Mouse (Mus musculus) spleen, adult 10 weeks (tissue): ENCODE measurements around the gene Slc43a1. TPM values are rescaled to one million over a fixed set of nuclear protein-coding genes. Genes with fewer than 3 reads are reported as not detected.

Experiments used
- polyA plus RNA-seq: library from polyadenylated mRNA; stranded (reverse); fragments of 350-450 nt; fragmentation: Illumina TruSeq; extraction: RNeasy Lipid Tissue Mini Kit (QIAGEN cat#74804); gene quantifications from one replicate; pipeline ENCODE4 v1.2.3, GENCODE M21; 2015; ENCODE audit warnings: low replicate concordance; ENCODE audit not compliant: insufficient read depth

Slc43a1 gene
- 16.0 TPM for polyA plus RNA-seq

GRCm38 (mm10) chr2:84838593-84838949 lies at the start of gene Slc43a1:
TSS of gene Slc43a1 (plus strand) at chr2:84838850.

DNA sequence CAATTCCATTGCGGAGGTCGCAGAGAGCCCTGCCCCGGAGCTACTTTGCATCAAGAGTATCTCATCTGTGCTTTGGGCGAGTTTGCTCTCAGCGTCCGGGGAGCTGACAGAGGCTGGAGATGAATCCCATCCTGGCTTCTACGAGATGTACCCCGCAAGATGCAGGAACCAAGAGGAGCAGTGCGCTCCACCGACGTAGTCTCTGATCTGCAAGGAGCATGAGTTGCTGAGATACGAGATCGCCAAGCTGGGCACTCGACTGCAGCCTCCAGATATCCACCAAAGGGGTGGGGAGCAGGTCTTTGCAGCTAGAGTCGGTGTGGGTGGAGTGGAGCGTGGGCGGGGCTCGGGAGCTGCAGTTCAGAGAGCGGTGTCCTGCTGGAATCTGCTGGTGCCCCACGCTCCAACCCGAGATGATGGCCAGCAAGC lies 40.1 kb upstream of the Slc43a1 start, which contains the start of gene Ube2l6:
Gene Ube2l6 (plus strand): TSS at position 336 of the 429 bp plus-strand sequence.

GRCm38 (mm10) chr2:84822552-84822951 lies 16.1 kb upstream of the Slc43a1 start, which contains the start of gene Smtnl1:
TSS of gene Smtnl1 (minus strand) at chr2:84822652.

DNA sequence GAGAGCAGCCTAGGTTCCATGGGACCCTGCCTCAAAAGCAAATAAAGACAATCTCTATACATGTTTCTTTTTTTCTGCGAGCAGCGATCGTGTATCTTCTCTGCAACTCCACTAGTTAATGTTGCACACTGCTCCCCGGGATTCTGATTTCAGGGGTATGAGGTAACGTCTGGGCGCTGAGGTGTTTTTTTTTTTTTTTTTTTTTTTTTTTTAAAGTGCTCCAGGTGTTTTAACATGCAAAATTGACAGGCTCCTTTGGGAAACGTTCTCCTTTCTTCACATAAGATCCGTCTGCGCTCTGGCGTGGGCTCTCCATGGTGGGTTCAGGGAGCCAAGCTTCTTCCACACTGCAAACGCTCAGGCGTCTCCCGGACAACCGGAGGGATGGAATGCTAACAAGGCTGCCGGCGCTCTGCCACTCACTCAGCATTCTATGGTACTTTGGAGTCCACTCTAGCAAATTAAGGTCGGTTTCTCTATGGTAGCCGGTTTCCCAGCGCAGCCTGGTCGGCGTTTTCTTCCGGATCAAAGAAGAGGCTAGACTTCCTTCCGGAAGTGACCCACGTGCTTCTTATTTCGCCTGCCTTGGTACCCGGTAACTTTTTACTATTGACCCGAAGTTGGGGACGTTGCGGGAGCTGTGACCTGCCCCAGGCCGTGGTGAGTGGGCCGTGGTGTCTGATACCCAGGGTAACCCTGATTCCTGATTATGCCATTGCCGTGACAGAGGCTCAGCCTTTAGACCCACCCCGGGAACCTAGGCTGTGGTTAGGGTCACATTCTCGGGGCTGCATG lies 12.0 kb upstream of the Slc43a1 start, which contains the start of gene Timm10:
Gene Timm10 (plus strand): TSS at position 510 of the 795 bp plus-strand sequence.

GRCm38 (mm10) chr2:84886234-84886731 lies 47.6 kb downstream of the Slc43a1 start, which contains the start of gene Rtn4rl2:
TSS of gene Rtn4rl2 (minus strand) at chr2:84886710.

Other genes starting within 250 kb of the Slc43a1 start
- 54.6 TPM for gene Ctnnd1, start 188.1 kb upstream of the Slc43a1 start, polyA plus RNA-seq
- gene Btbd18, start 179.8 kb upstream of the Slc43a1 start, polyA plus RNA-seq = 0.07 TPM
- gene Selenoh, start 168.1 kb upstream of the Slc43a1 start, polyA plus RNA-seq = 34.9 TPM
- gene Gm28635, start 160.8 kb upstream of the Slc43a1 start, polyA plus RNA-seq = not detected
- 32.3 TPM for gene Med19, start 160.4 kb upstream of the Slc43a1 start, polyA plus RNA-seq
- 60.1 TPM for gene Tmx2, start 159.7 kb upstream of the Slc43a1 start, polyA plus RNA-seq
- 39.7 TPM for gene Zdhhc5, start 123.7 kb upstream of the Slc43a1 start, polyA plus RNA-seq
- 35.0 TPM for gene Clp1, start 111.5 kb upstream of the Slc43a1 start, polyA plus RNA-seq
- gene Ypel4, start 104.8 kb upstream of the Slc43a1 start, polyA plus RNA-seq = 15.9 TPM
- gene Gm19426, start 95.2 kb upstream of the Slc43a1 start, polyA plus RNA-seq = not detected
- gene Serping1, start 63.4 kb upstream of the Slc43a1 start, polyA plus RNA-seq = 159 TPM
- 228 TPM for gene Ube2l6, start 40.0 kb upstream of the Slc43a1 start, polyA plus RNA-seq
- gene Smtnl1, start 16.2 kb upstream of the Slc43a1 start, polyA plus RNA-seq = not detected
- 16.9 TPM for gene Timm10, start 11.9 kb upstream of the Slc43a1 start, polyA plus RNA-seq
- gene Rtn4rl2, start 47.9 kb downstream of the Slc43a1 start, polyA plus RNA-seq = not detected
- gene Slc43a3, start 97.7 kb downstream of the Slc43a1 start, polyA plus RNA-seq = 48.3 TPM
- gene Prg2, start 141.6 kb downstream of the Slc43a1 start, polyA plus RNA-seq = 17.7 TPM
- gene Prg3, start 149.4 kb downstream of the Slc43a1 start, polyA plus RNA-seq = 30.0 TPM
- 233 TPM for gene Ssrp1, start 198.4 kb downstream of the Slc43a1 start, polyA plus RNA-seq
- gene P2rx3, start 198.6 kb downstream of the Slc43a1 start, polyA plus RNA-seq = 0.95 TPM
- gene Tnks1bp1, start 209.2 kb downstream of the Slc43a1 start, polyA plus RNA-seq = 8.3 TPM